8 mouse cellular contexts compared by ENCODE assay signal in genomic region chr2:156401331-156401730, GRCm38 (mm10). TPM values are rescaled to one million over a fixed set of nuclear protein-coding genes. Genes with fewer than 3 reads are reported as not detected.
A peak's percentile ranks its signal among the peaks of the same experiment; 100 is the strongest.
DNase-seq lines count a peak whose midpoint lies in the region; ATAC-seq lines count a peak whose summit lies in the region.

No protein-coding gene starts in this region.

- peak; percentile 71 to 78 for DNase-seq in cerebellum, postnatal 10 days
- DNase-seq in cerebellum, postnatal 36 days: no peak
- peak; percentile 22 for DNase-seq in c-Kit-negative CD71-positive TER-119-positive erythroid progenitor cells, embryonic 14.5 days (ENCODE audit: low read depth, low spot score)
- DNase-seq in layer of hippocampus, postnatal 10 days (ENCODE audit: low spot score in 2 of 2): peak; percentile 53 to 62
- DNase-seq in lung, postnatal 36 days: peak; percentile 61
- DNase-seq in right cerebral cortex, postnatal 14 days: peak; percentile 71
- no peak for DNase-seq in gastrocnemius, postnatal 25 days

- ATAC-seq in hematopoietic stem cell, adult 5-6 weeks (replicated peaks in 1 of 2; ENCODE audit: insufficient read depth in 1 of 2, low FRiP score in 2 of 2, low TSS enrichment in 1 of 2, low read depth in 1 of 2, poor library complexity in 2 of 2, severe bottlenecking in 2 of 2): peak; percentile 75 to 85

RNA-seq across cellular contexts. Expression of gene Epb41l1, which starts 19.4 kb away (rescaled TPM):
- total RNA-seq in hematopoietic stem cell, adult 5-6 weeks (2017): 2.3 and 5.4 TPM in 2 replicates
- 100 to 1,000 TPM; 268 to 270 TPM for total RNA-seq in layer of hippocampus, postnatal 10 days (2021)
- 1 to 10 TPM; 3.0 to 7.9 TPM for total RNA-seq in gastrocnemius, postnatal 25 days (2021)

Comparison
In these comparisons a context has a peak if more than half of its experiments do, and no peak if none do; other contexts are left out.
1. DNase-seq: peak in cerebellum, postnatal 10 days (2 of 2), c-Kit-negative CD71-positive TER-119-positive erythroid progenitor cells, embryonic 14.5 days (single experiment), layer of hippocampus, postnatal 10 days (2 of 2), lung, postnatal 36 days (single experiment) and right cerebral cortex, postnatal 14 days (single experiment); none in cerebellum, postnatal 36 days (0 of 2) and gastrocnemius, postnatal 25 days (single experiment).
2. RNA of gene Epb41l1, which starts 19.4 kb away (total RNA-seq): 268 to 270 TPM in layer of hippocampus, postnatal 10 days; 3.0 to 7.9 TPM in gastrocnemius, postnatal 25 days and 2.3 to 5.4 TPM in hematopoietic stem cell, adult 5-6 weeks; every median in the first group is over 10 times any median in the second.